17 mouse cellular contexts compared by ENCODE assay signal in the genomic region with DNA sequence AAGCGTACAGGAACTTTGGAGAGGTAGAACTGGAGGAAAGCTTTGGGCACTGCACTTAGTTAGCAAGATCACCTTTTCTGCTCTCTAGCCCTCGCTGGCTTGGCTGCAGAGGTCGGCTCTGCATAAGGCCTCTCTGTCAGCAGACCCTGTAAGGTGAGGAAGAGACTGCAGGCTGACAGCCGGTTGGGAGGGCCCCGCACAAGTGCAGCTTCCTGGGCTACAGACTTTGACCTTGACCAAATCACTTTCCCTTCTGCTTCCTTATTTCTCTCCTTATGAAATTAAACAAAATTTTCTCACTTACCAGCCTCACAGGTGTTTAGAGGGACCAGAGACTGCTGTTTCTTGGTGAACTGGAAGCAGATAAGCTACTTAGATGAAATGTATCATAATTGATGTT. TPM values are rescaled to one million over a fixed set of nuclear protein-coding genes. Genes with fewer than 3 reads are reported as not detected.
A peak's percentile ranks its signal among the peaks of the same experiment; 100 is the strongest.
DNase-seq lines count a peak whose midpoint lies in the region; ATAC-seq lines count a peak whose summit lies in the region.
"Had no signal": no experiment of that assay in that cellular context is flagged by ENCODE, and none has a peak within 500 bp of the region (broad histone marks: within the 10 kb centered on the region; RNA-seq: fewer than 3 reads in every experiment).

No protein-coding gene starts in this region.

- H3K27ac ChIP-seq in intestine, embryonic 15.5 days, result no peak overlapping the region
- H3K27ac ChIP-seq: embryonic facial prominence, embryonic 13.5 days; forebrain, embryonic 12.5 days; hindbrain, embryonic 10.5 days had no signal

- H3K27me3 ChIP-seq in intestine, embryonic 15.5 days (replicated peaks), result no peaks in the 10 kb centered on the region
- H3K27me3 ChIP-seq: embryonic facial prominence, embryonic 13.5 days; heart, embryonic 12.5 days had no signal

- peak; percentile 42; the same call in 1 of the 2 replicates for ATAC-seq in intestine, embryonic 15.5 days
- peak; percentile 47 for ATAC-seq in megakaryocyte progenitor cell, adult 5-6 weeks (replicated peaks; ENCODE audit: poor library complexity)
- ATAC-seq: forebrain, embryonic 16.5 days had no signal

- H3K9ac ChIP-seq in intestine, embryonic 15.5 days, result no peak overlapping the region
- H3K9ac ChIP-seq: embryonic facial prominence, embryonic 13.5 days; forebrain, embryonic 12.5 days; heart, embryonic 12.5 days had no signal

- peak; percentile 39 for DNase-seq in thymus, postnatal 14 days
- DNase-seq in thymus, postnatal 0 days (ENCODE audit: low spot score), result no peak
- DNase-seq in left cerebral cortex, adult 18-20 months (ENCODE audit: low spot score in 2 of 2), result no peak
- no peak for DNase-seq in right cerebral cortex, adult 2 months (ENCODE audit: low spot score in 2 of 2)
- DNase-seq: adrenal gland, adult 2 months; adrenal gland, postnatal 25 days; cerebellum, adult 18-20 months; cerebellum, adult 9-11 months; cerebellum, postnatal 36 days; gastrocnemius, postnatal 14 days had no signal

- no peak overlapping the region for H3K4me2 ChIP-seq in intestine, embryonic 15.5 days (replicated peaks)
- H3K4me2 ChIP-seq: embryonic facial prominence, embryonic 13.5 days; forebrain, embryonic 12.5 days; heart, embryonic 12.5 days had no signal

- no peaks in the 10 kb centered on the region for H3K36me3 ChIP-seq in intestine, embryonic 15.5 days
- H3K36me3 ChIP-seq: embryonic facial prominence, embryonic 13.5 days; forebrain, embryonic 12.5 days; heart, embryonic 12.5 days; hindbrain, embryonic 10.5 days had no signal

- 46% methylated on average over 5 of the region's 5 CpGs for WGBS in intestine, embryonic 15.5 days

- no peaks in the 10 kb centered on the region for H3K9me3 ChIP-seq in intestine, embryonic 15.5 days
- H3K9me3 ChIP-seq: embryonic facial prominence, embryonic 13.5 days; forebrain, embryonic 12.5 days; heart, embryonic 12.5 days; hindbrain, embryonic 10.5 days had no signal

- no peak overlapping the region for H3K4me3 ChIP-seq in intestine, embryonic 15.5 days (replicated peaks)
- H3K4me3 ChIP-seq: embryonic facial prominence, embryonic 13.5 days; forebrain, embryonic 12.5 days; heart, embryonic 12.5 days; hindbrain, embryonic 10.5 days had no signal

- H3K4me1 ChIP-seq in intestine, embryonic 15.5 days (replicated peaks), result no peaks in the 10 kb centered on the region
- H3K4me1 ChIP-seq: forebrain, embryonic 12.5 days had no signal

RNA-seq across cellular contexts. Expression of a gene that starts 3.3 kb away (rescaled TPM):
- 6.0 and 7.9 TPM in 2 replicates for polyA plus RNA-seq in thymus, postnatal 0 days (2015; fragmentation: Nextera tagmentation; extraction: Ambion mirVana)
- 7.8 and 8.4 TPM in 2 replicates for polyA plus RNA-seq in intestine, embryonic 15.5 days (2015; fragmentation: Nextera tagmentation; extraction: Ambion mirVana)
- 0.44 and 1.2 TPM in 2 replicates for total RNA-seq in megakaryocyte progenitor cell, adult 5-6 weeks (2015)
- total RNA-seq in megakaryocyte progenitor cell, adult 5-6 weeks (2017), result 0.21 and 0.34 TPM in 2 replicates
- total RNA-seq in left cerebral cortex, adult 18-20 months (2021), result under 1 TPM; 0.28 to 0.56 TPM
- polyA plus RNA-seq: forebrain, embryonic 16.5 days had no signal

RNA-seq across cellular contexts. Expression of a gene that starts 12.6 kb away (rescaled TPM):
- 69.1 and 70.6 TPM in 2 replicates for polyA plus RNA-seq in thymus, postnatal 0 days (2015; fragmentation: Nextera tagmentation; extraction: Ambion mirVana)
- 83.8 and 87.7 TPM in 2 replicates for polyA plus RNA-seq in intestine, embryonic 15.5 days (2015; fragmentation: Nextera tagmentation; extraction: Ambion mirVana)
- 76.3 and 85.0 TPM in 2 replicates for total RNA-seq in megakaryocyte progenitor cell, adult 5-6 weeks (2015)
- 21.7 and 28.0 TPM in 2 replicates for total RNA-seq in megakaryocyte progenitor cell, adult 5-6 weeks (2017)
- 10 to 100 TPM; 41.9 to 42.6 TPM for total RNA-seq in left cerebral cortex, adult 18-20 months (2021)

RNA-seq across cellular contexts. Expression of a gene that starts 16.2 kb away (rescaled TPM):
- 5.0 and 6.5 TPM in 2 replicates for polyA plus RNA-seq in thymus, postnatal 0 days (2015; fragmentation: Nextera tagmentation; extraction: Ambion mirVana)
- 26.6 and 27.2 TPM in 2 replicates for polyA plus RNA-seq in intestine, embryonic 15.5 days (2015; fragmentation: Nextera tagmentation; extraction: Ambion mirVana)
- total RNA-seq in megakaryocyte progenitor cell, adult 5-6 weeks (2015), result not detected in 2 replicates
- total RNA-seq in megakaryocyte progenitor cell, adult 5-6 weeks (2017), result not detected in 2 replicates
- 1 to 10 TPM; 4.9 to 8.2 TPM for total RNA-seq in left cerebral cortex, adult 18-20 months (2021)

RNA-seq across cellular contexts. Expression of a gene that starts 19.4 kb away (rescaled TPM):
- polyA plus RNA-seq in thymus, postnatal 0 days (2015; fragmentation: Nextera tagmentation; extraction: Ambion mirVana), result 0.37 and 1.5 TPM in 2 replicates
- 11.8 and 12.8 TPM in 2 replicates for polyA plus RNA-seq in intestine, embryonic 15.5 days (2015; fragmentation: Nextera tagmentation; extraction: Ambion mirVana)
- not detected in 2 replicates for total RNA-seq in megakaryocyte progenitor cell, adult 5-6 weeks (2015)
- total RNA-seq in megakaryocyte progenitor cell, adult 5-6 weeks (2017), result not detected in 2 replicates
- total RNA-seq in left cerebral cortex, adult 18-20 months (2021), result not detected
- polyA plus RNA-seq: embryonic facial prominence, embryonic 13.5 days; forebrain, embryonic 12.5 days; forebrain, embryonic 16.5 days; heart, embryonic 12.5 days; hindbrain, embryonic 10.5 days had no signal

RNA-seq across cellular contexts. Expression of a gene that starts 28.1 kb away (rescaled TPM):
- polyA plus RNA-seq in thymus, postnatal 0 days (2015; fragmentation: Nextera tagmentation; extraction: Ambion mirVana), result 9.5 and 10.3 TPM in 2 replicates
- polyA plus RNA-seq in intestine, embryonic 15.5 days (2015; fragmentation: Nextera tagmentation; extraction: Ambion mirVana), result 21.9 and 22.7 TPM in 2 replicates
- total RNA-seq in megakaryocyte progenitor cell, adult 5-6 weeks (2015), result 5.9 and 6.1 TPM in 2 replicates
- 4.7 and 6.6 TPM in 2 replicates for total RNA-seq in megakaryocyte progenitor cell, adult 5-6 weeks (2017)
- total RNA-seq in left cerebral cortex, adult 18-20 months (2021), result 100 to 1,000 TPM; 112 to 116 TPM

Comparison
In these comparisons a context has a peak if more than half of its experiments do, and no peak if none do; other contexts are left out.
1. RNA of a gene that starts 16.2 kb away (total RNA-seq): 4.9 to 8.2 TPM in left cerebral cortex, adult 18-20 months; not detected in megakaryocyte progenitor cell, adult 5-6 weeks; every median in the first group is over 4 times any median in the second.